Mouse (Mus musculus): ENCODE results near the gene Pcolce2.

Pcolce2 gene

DNA sequence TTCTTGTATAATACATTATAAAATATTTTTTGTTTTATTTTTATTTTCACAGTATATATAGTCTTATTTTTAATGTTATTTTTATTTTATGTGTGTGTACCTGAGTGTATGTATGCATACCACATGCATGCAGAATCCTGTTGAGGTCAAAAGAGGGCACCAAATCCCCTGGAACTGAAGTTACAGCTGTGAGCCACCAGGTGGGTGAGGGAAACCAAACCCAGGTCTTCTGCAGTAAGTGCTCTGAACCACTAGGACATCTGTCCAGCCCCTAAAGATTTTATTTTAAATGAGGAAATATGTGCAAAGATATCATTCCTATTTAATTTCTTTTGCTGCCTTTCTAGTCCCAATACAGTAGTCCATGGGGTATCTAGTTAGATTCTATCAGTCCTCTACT lies 71.5 kb downstream of the Pcolce2 start:
- no peak for DNase-seq (ENCODE audit: low spot score)

DNA sequence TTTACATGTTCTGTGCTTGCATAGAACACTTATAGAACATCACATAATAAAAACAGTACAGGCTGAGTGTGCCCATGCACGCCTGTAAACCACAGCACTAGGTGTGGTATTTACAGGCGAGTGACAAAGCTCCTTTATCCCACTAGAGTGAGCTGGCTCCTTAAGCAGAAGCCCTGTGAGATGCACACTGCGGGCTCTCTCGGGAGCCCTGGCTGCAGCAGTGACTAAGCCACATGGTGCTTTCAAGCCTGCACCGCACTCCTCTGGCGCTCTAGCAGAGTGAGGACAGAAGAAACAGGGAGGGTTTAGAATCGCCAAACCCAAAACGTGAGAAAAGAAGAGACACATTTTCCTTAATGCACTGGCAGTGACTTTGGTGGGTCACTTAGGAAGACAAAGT lies 75.2 kb downstream of the Pcolce2 start:
- no peak for DNase-seq (ENCODE audit: low spot score)

GRCm38 (mm10) chr9:95736238-95736637 lies 98.8 kb downstream of the Pcolce2 start:
- DNase-seq (ENCODE audit: low spot score): no peak

- no peak for DNase-seq (ENCODE audit: low spot score)
These were observed 107.6 kb downstream of the Pcolce2 start for GRCm38 (mm10) chr9:95744845-95745613.

DNA sequence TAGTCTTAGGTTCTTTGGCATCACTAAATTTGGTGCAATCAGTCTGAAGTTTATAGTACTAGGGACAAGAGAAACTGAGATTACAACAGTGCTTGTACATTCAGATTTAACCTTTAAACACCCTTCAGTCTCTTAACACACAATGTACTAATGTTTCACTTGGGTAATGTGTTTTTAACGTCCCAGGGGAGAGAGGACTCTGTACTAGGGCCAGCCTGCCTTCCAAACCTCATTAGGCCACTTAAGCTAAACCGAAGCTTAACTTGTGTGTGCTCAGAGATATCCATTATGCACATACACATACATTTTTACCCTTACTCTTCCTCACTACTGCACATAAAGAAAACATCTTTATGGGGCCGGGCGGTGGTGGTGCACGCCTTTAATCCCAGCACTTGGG lies 109.9 kb downstream of the Pcolce2 start:
- no peak for DNase-seq (ENCODE audit: low spot score)
